Mouse (Mus musculus): ENCODE data around the gene Pnpla3. TPM values are rescaled to one million over a fixed set of nuclear protein-coding genes. Genes with fewer than 3 reads are reported as not detected.

Gene Pnpla3
- polyA plus RNA-seq, 1 experiment from 2014 or later, result 5.1 TPM

DNA sequence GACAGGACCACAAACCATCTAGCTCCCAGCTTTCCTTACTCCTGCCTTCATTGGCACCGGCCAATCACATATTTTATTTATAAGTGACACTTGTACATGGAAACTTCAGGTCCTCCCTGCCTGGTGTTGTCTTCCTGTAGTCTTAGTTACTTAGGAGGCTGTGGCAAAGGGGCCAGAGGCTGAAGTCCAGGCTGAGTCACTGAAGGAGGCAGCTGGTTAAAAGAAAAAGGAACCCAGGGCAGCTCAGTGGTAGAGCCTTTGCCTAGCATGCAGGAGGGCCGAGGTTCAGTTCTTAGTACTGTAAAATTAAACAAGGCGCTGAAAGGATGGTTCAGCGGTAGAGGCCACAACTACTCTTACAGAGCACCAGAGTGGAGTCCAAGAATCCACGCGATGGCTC lies 819 bp upstream of the Pnpla3 start:
- H3K36me3 ChIP-seq (ENCODE audit: control insufficient read depth, insufficient read depth), result no peaks in the 10 kb centered on the region
- ATAC-seq, result no peak
- no peaks in the 10 kb centered on the region for H3K27me3 ChIP-seq (replicated peaks; ENCODE audit: control insufficient read depth, insufficient read depth, low read length)
- no peak overlapping the region for H3K4me3 ChIP-seq (replicated peaks; ENCODE audit: low read length)
- 70% methylated on average over 6 of the region's 6 CpGs for WGBS
- peaks cover 20% of the 10 kb centered on the region for H3K4me1 ChIP-seq (replicated peaks; ENCODE audit: control insufficient read depth, insufficient read depth, low read length)
- no peaks in the 10 kb centered on the region for H3K9me3 ChIP-seq (ENCODE audit: control insufficient read depth, low read length)
- no peak overlapping the region; the same call in 1 of the 2 replicates for H3K9ac ChIP-seq (replicated peaks; ENCODE audit: low read depth, low read length)
- H3K4me2 ChIP-seq (ENCODE audit: low read length), result peak overlapping the region; percentile 83
- H3K27ac ChIP-seq (ENCODE audit: low read length), result peak overlapping the region; percentile 62; the same call in 1 of the 2 replicates

DNA sequence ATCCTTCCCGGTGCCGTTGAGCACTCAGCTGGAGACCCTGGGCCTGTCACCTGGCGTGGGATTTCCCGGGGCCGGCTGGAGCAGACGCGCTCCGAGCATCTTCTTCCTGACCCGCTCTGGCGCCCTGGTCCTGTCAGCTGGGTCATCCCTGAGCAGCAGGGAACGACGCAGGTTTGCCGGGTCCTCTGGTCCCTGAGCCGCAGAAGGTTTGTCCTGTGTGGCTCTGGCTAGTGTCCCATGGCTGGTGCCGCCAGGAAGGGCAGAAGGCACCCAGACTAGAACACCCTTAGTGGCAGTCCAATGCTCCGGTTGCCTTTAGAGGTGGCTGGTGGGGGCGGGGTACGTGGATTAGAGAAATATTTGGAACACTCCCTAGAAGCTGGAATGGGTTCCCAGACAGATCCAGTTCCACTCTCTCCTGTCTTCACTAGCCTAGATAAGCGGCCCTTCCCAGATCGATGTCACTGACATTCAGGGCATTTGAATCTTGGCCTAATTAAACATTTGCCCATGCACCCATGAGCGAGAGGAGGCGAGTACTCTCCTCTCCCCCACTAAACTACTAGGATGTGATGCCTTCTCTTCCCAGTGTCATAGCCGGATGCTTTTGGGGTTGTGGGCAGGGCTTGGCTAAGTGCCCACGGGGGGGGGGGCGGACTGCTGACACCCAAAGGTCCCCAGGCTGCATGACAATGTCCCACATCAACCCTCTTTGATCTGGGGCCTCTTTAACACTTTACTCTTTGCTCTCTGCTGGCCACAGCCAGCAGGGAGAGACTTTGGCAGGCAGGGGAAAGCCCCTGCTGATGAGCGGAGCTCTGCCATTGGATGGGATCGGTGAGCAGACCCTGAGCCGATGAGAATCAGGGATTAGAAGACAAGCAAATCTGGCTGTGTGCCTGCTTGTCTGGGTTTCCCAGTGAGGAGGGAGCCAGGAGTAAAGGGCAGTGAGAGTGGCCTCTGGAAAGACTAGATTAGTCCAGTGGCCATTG lies 829 bp downstream of the Pnpla3 start:
- peak overlapping the region; percentile 67 for H3K4me3 ChIP-seq (replicated peaks; ENCODE audit: low read length)
- peak overlapping the region; percentile 83 for H3K4me2 ChIP-seq (ENCODE audit: low read length)
- 1% methylated on average over 28 of the region's 28 CpGs for WGBS
- H3K36me3 ChIP-seq (ENCODE audit: control insufficient read depth, insufficient read depth), result no peaks in the 10 kb centered on the region
- ATAC-seq, result peak; percentile 9
- no peaks in the 10 kb centered on the region for H3K27me3 ChIP-seq (replicated peaks; ENCODE audit: control insufficient read depth, insufficient read depth, low read length)
- H3K4me1 ChIP-seq (replicated peaks; ENCODE audit: control insufficient read depth, insufficient read depth, low read length), result peaks cover 20% of the 10 kb centered on the region
- no peaks in the 10 kb centered on the region for H3K9me3 ChIP-seq (ENCODE audit: control insufficient read depth, low read length)
- H3K27ac ChIP-seq (ENCODE audit: low read length), result peak overlapping the region; percentile 62; the same call in 1 of the 2 replicates
- peak overlapping the region; percentile 70 for H3K9ac ChIP-seq (replicated peaks; ENCODE audit: low read depth, low read length)

DNA sequence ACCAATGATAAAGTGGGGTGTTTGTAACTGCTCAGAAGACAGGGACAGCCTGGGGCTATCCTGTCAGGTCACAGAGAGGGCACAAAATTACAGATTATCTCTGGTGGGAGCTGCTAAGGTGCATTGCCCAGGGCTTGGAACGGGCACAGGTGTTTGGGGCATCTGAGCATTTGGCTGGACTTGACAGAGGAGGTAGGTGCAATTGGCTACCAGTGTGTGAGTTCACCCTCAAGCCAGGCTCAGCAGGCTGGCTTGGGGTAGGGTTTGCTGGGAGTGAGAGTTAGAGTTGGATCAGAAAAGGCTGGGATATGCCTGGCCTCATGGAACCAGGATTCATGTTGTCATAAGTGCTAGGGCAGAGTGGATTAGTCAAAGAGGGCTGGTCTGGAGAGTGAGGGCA lies 1.9 kb downstream of the Pnpla3 start:
- no peak overlapping the region for H3K9ac ChIP-seq (replicated peaks; ENCODE audit: low read depth, low read length)
- ATAC-seq, result no peak
- H3K4me1 ChIP-seq (replicated peaks; ENCODE audit: control insufficient read depth, insufficient read depth, low read length), result peaks cover 20% of the 10 kb centered on the region
- no peaks in the 10 kb centered on the region for H3K9me3 ChIP-seq (ENCODE audit: control insufficient read depth, low read length)
- H3K27me3 ChIP-seq (replicated peaks; ENCODE audit: control insufficient read depth, insufficient read depth, low read length), result no peaks in the 10 kb centered on the region
- H3K4me2 ChIP-seq (ENCODE audit: low read length), result no peak overlapping the region
- no peaks in the 10 kb centered on the region for H3K36me3 ChIP-seq (ENCODE audit: control insufficient read depth, insufficient read depth)
- no peak overlapping the region for H3K4me3 ChIP-seq (replicated peaks; ENCODE audit: low read length)
- WGBS, result 69% methylated on average over 1 of the region's 1 CpGs
- H3K27ac ChIP-seq (ENCODE audit: low read length), result no peak overlapping the region

DNA sequence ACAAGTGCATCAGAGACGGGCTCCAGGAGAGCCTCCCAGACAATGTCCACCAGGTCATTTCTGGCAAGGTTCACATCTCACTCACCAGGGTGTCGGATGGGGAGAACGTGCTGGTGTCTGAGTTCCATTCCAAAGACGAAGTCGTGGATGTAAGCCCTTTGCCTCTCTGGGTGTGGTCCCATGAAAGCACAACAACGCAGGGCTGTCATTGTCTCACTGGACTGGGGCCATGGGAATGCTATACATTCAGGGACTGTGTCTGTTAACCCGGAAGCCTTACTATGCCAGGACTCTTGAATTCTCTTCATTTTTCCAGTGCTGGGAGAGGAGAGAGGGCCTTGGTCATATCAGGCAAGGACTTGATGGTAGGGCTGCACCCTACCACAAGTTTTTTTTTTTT lies 3.5 kb downstream of the Pnpla3 start:
- Histone ChIP-seq H3K4me3 (replicated peaks; ENCODE audit: low read length) (no peak overlapping the region), H3K27me3 (replicated peaks; ENCODE audit: control insufficient read depth, insufficient read depth, low read length) (no peaks in the 10 kb centered on the region), H3K27ac (ENCODE audit: low read length) (no peak overlapping the region), H3K4me2 (ENCODE audit: low read length) (no peak overlapping the region), H3K36me3 (ENCODE audit: control insufficient read depth, insufficient read depth) (no peaks in the 10 kb centered on the region), H3K9ac (replicated peaks; ENCODE audit: low read depth, low read length) (no peak overlapping the region), H3K9me3 (ENCODE audit: control insufficient read depth, low read length) (no peaks in the 10 kb centered on the region), H3K4me1 (replicated peaks; ENCODE audit: control insufficient read depth, insufficient read depth, low read length) (peaks cover 20% of the 10 kb centered on the region)
- ATAC-seq, result no peak
- 83% methylated on average over 7 of the region's 7 CpGs for WGBS

DNA sequence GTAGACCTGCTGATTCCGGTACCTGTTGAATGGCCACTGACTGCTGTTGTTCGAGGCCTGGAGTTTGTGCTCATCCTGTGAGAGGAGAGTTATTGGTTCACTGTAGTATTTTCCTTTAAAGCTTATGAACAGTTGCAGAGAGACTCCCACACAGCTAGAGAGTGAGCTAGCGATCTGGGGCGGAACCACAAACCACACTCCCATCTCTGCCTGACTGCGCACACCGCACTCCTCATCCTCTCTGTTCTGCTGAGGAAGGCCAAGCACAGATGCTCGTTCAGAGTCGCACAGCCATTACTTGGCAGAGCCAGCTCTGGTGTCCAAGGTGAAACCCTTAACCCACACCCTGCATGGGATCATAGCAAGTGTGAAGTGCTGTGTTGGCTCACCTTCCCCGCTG lies 11.1 kb downstream of the Pnpla3 start:
- Histone ChIP-seq H3K4me3 (replicated peaks; ENCODE audit: low read length) (no peak overlapping the region), H3K27me3 (replicated peaks; ENCODE audit: control insufficient read depth, insufficient read depth, low read length) (no peaks in the 10 kb centered on the region), H3K4me1 (replicated peaks; ENCODE audit: control insufficient read depth, insufficient read depth, low read length) (no peaks in the 10 kb centered on the region), H3K4me2 (ENCODE audit: low read length) (no peak overlapping the region), H3K27ac (ENCODE audit: low read length) (no peak overlapping the region), H3K36me3 (ENCODE audit: control insufficient read depth, insufficient read depth) (no peaks in the 10 kb centered on the region), H3K9me3 (ENCODE audit: control insufficient read depth, low read length) (no peaks in the 10 kb centered on the region), H3K9ac (replicated peaks; ENCODE audit: low read depth, low read length) (no peak overlapping the region)
- 90% methylated on average over 9 of the region's 9 CpGs for WGBS
- ATAC-seq, result no peak

DNA sequence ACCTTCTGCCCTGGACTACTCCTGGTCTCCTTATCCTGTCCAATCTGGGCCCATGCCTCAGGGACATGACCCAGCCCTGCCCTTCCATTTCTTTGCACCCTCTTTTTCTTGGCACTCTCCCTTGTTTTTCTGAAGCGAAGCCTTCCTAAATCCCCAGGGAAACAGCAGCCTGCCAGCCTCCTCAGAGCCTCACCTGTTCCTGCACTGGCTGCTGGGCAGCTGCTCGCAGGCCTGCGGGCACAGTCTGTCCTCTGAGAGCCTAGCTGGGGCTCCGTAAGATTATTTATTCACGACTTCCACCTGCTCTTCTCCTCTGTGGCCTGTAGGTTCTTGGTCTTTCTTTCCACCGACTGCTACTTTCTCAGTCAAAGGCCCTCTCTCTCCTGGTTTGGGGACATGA lies 14.4 kb downstream of the Pnpla3 start:
- Histone ChIP-seq H3K4me1 (replicated peaks; ENCODE audit: control insufficient read depth, insufficient read depth, low read length) (no peaks in the 10 kb centered on the region), H3K36me3 (ENCODE audit: control insufficient read depth, insufficient read depth) (no peaks in the 10 kb centered on the region), H3K4me2 (ENCODE audit: low read length) (no peak overlapping the region), H3K27ac (ENCODE audit: low read length) (no peak overlapping the region), H3K4me3 (replicated peaks; ENCODE audit: low read length) (no peak overlapping the region), H3K9ac (replicated peaks; ENCODE audit: low read depth, low read length) (no peak overlapping the region), H3K9me3 (ENCODE audit: control insufficient read depth, low read length) (no peaks in the 10 kb centered on the region), H3K27me3 (replicated peaks; ENCODE audit: control insufficient read depth, insufficient read depth, low read length) (no peaks in the 10 kb centered on the region)
- no peak for ATAC-seq
- WGBS, result 67% methylated on average over 6 of the region's 6 CpGs

DNA sequence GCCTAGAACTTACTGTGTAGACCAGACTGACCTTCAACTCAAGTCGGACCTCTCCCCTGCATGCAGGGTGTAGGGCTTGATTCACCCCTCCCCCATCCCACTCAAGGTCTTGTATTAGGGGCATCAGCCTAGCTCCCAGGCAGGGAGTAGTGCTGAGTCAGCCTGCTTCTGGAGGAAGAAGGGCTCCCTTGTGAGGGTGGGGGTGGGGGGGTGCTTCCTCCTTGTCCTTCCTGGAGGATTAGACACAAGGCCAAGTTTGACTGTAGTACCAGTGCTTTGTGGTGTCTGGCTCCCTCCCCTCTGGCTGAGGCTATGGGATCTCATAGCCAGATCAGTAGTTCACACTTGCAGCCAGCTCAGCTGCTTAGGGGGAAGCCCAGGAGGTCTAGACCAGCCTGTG lies 16.3 kb downstream of the Pnpla3 start:
- Histone ChIP-seq H3K4me2 (ENCODE audit: low read length) (no peak overlapping the region), H3K9me3 (ENCODE audit: control insufficient read depth, low read length) (no peaks in the 10 kb centered on the region), H3K36me3 (ENCODE audit: control insufficient read depth, insufficient read depth) (no peaks in the 10 kb centered on the region), H3K27ac (ENCODE audit: low read length) (no peak overlapping the region), H3K27me3 (replicated peaks; ENCODE audit: control insufficient read depth, insufficient read depth, low read length) (no peaks in the 10 kb centered on the region), H3K4me3 (replicated peaks; ENCODE audit: low read length) (no peak overlapping the region), H3K4me1 (replicated peaks; ENCODE audit: control insufficient read depth, insufficient read depth, low read length) (no peaks in the 10 kb centered on the region), H3K9ac (replicated peaks; ENCODE audit: low read depth, low read length) (no peak overlapping the region)
- ATAC-seq, result no peak
- 67% methylated on average over 1 of the region's 1 CpGs for WGBS

DNA sequence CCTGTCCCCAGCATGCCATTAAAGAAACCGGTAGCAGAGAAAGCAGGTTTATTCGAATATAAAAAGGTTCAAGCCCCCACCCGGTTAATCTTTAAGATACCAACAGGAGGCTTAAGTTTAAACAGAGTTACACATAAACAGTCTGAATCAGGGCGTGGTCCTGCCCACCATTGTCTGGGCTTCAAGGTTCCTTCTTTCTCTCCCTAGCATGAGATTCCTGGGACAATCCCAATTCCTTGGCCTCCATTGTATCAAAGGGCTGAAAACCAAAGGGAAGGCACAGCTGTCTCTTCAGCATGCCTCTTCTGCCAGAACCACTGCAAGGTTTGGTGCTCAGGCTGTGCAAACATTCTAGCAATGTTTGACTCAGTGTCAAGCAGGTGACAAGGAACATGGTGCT lies 18.6 kb downstream of the Pnpla3 start:
- Histone ChIP-seq H3K27ac (ENCODE audit: low read length) (no peak overlapping the region), H3K9ac (replicated peaks; ENCODE audit: low read depth, low read length) (no peak overlapping the region), H3K27me3 (replicated peaks; ENCODE audit: control insufficient read depth, insufficient read depth, low read length) (no peaks in the 10 kb centered on the region), H3K36me3 (ENCODE audit: control insufficient read depth, insufficient read depth) (no peaks in the 10 kb centered on the region), H3K9me3 (ENCODE audit: control insufficient read depth, low read length) (no peaks in the 10 kb centered on the region), H3K4me2 (ENCODE audit: low read length) (no peak overlapping the region), H3K4me3 (replicated peaks; ENCODE audit: low read length) (no peak overlapping the region), H3K4me1 (replicated peaks; ENCODE audit: control insufficient read depth, insufficient read depth, low read length) (no peaks in the 10 kb centered on the region; the same call in 1 of the 2 replicates)
- no peak for ATAC-seq
- 56% methylated on average over 4 of the region's 4 CpGs for WGBS

DNA sequence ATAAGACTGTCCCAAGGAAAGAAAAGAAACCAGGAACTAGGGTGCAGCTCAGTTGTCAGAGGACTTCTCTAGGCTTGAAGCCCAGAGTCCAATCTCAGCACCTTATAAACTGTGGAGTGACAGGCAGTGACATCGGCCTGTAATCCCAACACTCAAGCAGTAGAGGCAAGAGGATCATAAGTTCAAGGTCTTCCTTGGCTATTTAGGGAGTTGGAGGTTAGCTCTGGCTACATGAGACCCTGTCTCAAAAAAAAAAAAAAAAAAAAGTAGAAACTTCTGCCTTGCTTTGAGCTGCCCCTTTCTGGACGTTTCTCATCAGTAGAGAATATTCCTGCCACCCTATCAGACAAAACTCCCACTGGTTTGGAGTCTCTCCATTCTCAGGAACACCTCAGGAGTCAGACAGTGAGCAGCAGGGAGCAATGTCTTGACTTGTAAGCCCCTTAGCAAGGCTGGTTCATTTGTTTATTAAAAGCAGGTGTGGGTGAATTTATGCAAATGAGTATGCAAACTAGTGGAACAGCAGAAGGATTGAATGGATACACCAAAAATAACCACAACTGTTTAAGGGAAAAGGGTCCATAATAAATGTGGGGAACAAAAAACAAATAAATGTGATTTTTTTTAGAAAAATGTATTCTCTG lies 21.4 kb downstream of the Pnpla3 start:
- Histone ChIP-seq H3K4me3 (replicated peaks; ENCODE audit: low read length) (no peak overlapping the region), H3K4me1 (replicated peaks; ENCODE audit: control insufficient read depth, insufficient read depth, low read length) (peaks cover 13% of the 10 kb centered on the region), H3K9ac (replicated peaks; ENCODE audit: low read depth, low read length) (no peak overlapping the region), H3K27ac (ENCODE audit: low read length) (no peak overlapping the region), H3K9me3 (ENCODE audit: control insufficient read depth, low read length) (no peaks in the 10 kb centered on the region), H3K4me2 (ENCODE audit: low read length) (no peak overlapping the region), H3K27me3 (replicated peaks; ENCODE audit: control insufficient read depth, insufficient read depth, low read length) (no peaks in the 10 kb centered on the region), H3K36me3 (ENCODE audit: control insufficient read depth, insufficient read depth) (no peaks in the 10 kb centered on the region)
- no peak for ATAC-seq
- 50% methylated on average over 2 of the region's 2 CpGs for WGBS
